Mouse (Mus musculus) thymus, adult 2 months (tissue): ENCODE measurements around the gene Epn3. TPM values are rescaled to one million over a fixed set of nuclear protein-coding genes. Genes with fewer than 3 reads are reported as not detected.
A peak's percentile ranks its signal among the peaks of the same experiment; 100 is the strongest.

ENCODE experiments used
- DNase-seq: peaks from one replicate; pipeline ENCODE4 v3.0.0; 2021
- H3K27ac ChIP-seq: fragments of 200-500 bp; 2 replicates; pipeline ENCODE4 v1.5.1; 2012; ENCODE audit warnings: low read length, control low read depth; ENCODE audit not compliant: control insufficient read depth, insufficient read depth
- H3K27me3 ChIP-seq: fragments of 200-500 bp; 2 replicates; pipeline ENCODE4 v1.6.1; 2012; ENCODE audit warnings: mild to moderate bottlenecking, low read length, moderate library complexity, mixed read lengths; ENCODE audit not compliant: control insufficient read depth, insufficient read depth
- H3K36me3 ChIP-seq: fragments of 200-500 bp; 2 replicates; pipeline ENCODE4 v1.6.1; 2012; ENCODE audit warnings: mild to moderate bottlenecking, low read length, moderate library complexity; ENCODE audit not compliant: control insufficient read depth, insufficient read depth
- H3K4me1 ChIP-seq: fragments of 200-500 bp; replicated peaks from 2 replicates; pipeline ENCODE4 v1.6.1; 2012; ENCODE audit warnings: low read length; ENCODE audit not compliant: control insufficient read depth, insufficient read depth
- H3K4me3 ChIP-seq: fragments of 200-500 bp; 2 replicates; pipeline ENCODE4 v1.5.1; 2012; ENCODE audit warnings: mild to moderate bottlenecking, low read length, control low read depth, moderate library complexity; ENCODE audit not compliant: control insufficient read depth, insufficient read depth
- CTCF ChIP-seq: fragments of 200-500 bp; IDR thresholded peaks from 2 replicates; pipeline ENCODE4 v1.5.1; 2012; ENCODE audit warnings: mild to moderate bottlenecking, control low read depth, low read length, moderate library complexity, borderline replicate concordance; ENCODE audit not compliant: control insufficient read depth, poor library complexity, insufficient read depth; ENCODE audit errors: extremely low read depth
- POLR2A ChIP-seq: fragments of 200-500 bp; IDR thresholded peaks from 2 replicates; pipeline ENCODE4 v1.6.1; 2012; ENCODE audit warnings: mild to moderate bottlenecking, low read length, control low read depth, moderate library complexity; ENCODE audit not compliant: control insufficient read depth, poor library complexity, insufficient read depth; ENCODE audit errors: extremely low read depth
- WGBS: fragments of 180-500 bp; shearing (Covaris S2); methylation state at CpG from one replicate; pipeline ENCODE4 v1.1.7; 2018; 5-methylcytosine and 5-hydroxymethylcytosine counted together
- polyA plus RNA-seq: library from polyadenylated mRNA; depleted of rRNA; stranded (reverse); fragments of >200 nt; gene quantifications from 2 replicates; pipeline ENCODE4 v1.2.3, GENCODE M21; 2012

Epn3 gene
- polyA plus RNA-seq, 1 experiment, result 3.3 TPM

GRCm38 (mm10) chr11:94486001-94486400 is 13.8 kb downstream of the Epn3 start, which contains the start of gene Spata20:
Gene Spata20 (minus strand): TSS chr11:94486179.
- Histone ChIP-seq H3K4me3 (no peak within 1 kb of the TSS), H3K27me3 (no peaks in the 10 kb centered on the region; the same call in 1 of the 2 replicates), H3K36me3 (no peaks in the 10 kb centered on the region), H3K27ac (no peak within 1 kb of the TSS), H3K4me1 (no peaks in the 10 kb centered on the region; the same call in 1 of the 2 replicates)
- WGBS, result 3% methylated on average over 24 of the region's 24 CpGs
- peak; percentile 72 for DNase-seq
- no peak for TF ChIP-seq POLR2A
- peak; percentile 83 for TF ChIP-seq CTCF

- Histone ChIP-seq H3K4me3 (no peak overlapping the region), H3K27me3 (no peaks in the 10 kb centered on the region; the same call in 1 of the 2 replicates), H3K4me1 (no peaks in the 10 kb centered on the region), H3K36me3 (no peaks in the 10 kb centered on the region), H3K27ac (no peak overlapping the region)
- 78% methylated on average over 5 of the region's 5 CpGs for WGBS
- TF ChIP-seq CTCF (no peak), POLR2A (no peak)
- DNase-seq, result no peak
These were observed 14.6 kb downstream of the Epn3 start for GRCm38 (mm10) chr11:94485223-94485622.

GRCm38 (mm10) chr11:94484636-94485035 is 15.1 kb downstream of the Epn3 start:
- H3K4me3 ChIP-seq, result no peak overlapping the region
- no peak for DNase-seq
- no peaks in the 10 kb centered on the region for H3K4me1 ChIP-seq
- no peak for TF ChIP-seq CTCF
- no peak for TF ChIP-seq POLR2A
- WGBS, result 91% methylated on average over 9 of the region's 9 CpGs
- no peaks in the 10 kb centered on the region; the same call in 1 of the 2 replicates for H3K27me3 ChIP-seq
- no peaks in the 10 kb centered on the region for H3K36me3 ChIP-seq
- H3K27ac ChIP-seq, result no peak overlapping the region

GRCm38 (mm10) chr11:94483921-94484320 is 15.9 kb downstream of the Epn3 start:
- Histone ChIP-seq H3K4me3 (no peak overlapping the region), H3K4me1 (no peaks in the 10 kb centered on the region), H3K36me3 (no peaks in the 10 kb centered on the region), H3K27me3 (no peaks in the 10 kb centered on the region; the same call in 1 of the 2 replicates), H3K27ac (no peak overlapping the region)
- TF ChIP-seq POLR2A, result no peak
- no peak for TF ChIP-seq CTCF
- WGBS, result 72% methylated on average over 14 of the region's 14 CpGs
- no peak for DNase-seq

GRCm38 (mm10) chr11:94483436-94483835 is 16.3 kb downstream of the Epn3 start:
- WGBS, result 94% methylated on average over 11 of the region's 11 CpGs
- DNase-seq, result no peak
- no peak for TF ChIP-seq CTCF
- TF ChIP-seq POLR2A, result no peak
- Histone ChIP-seq H3K27ac (no peak overlapping the region), H3K4me3 (no peak overlapping the region), H3K4me1 (no peaks in the 10 kb centered on the region), H3K36me3 (no peaks in the 10 kb centered on the region), H3K27me3 (no peaks in the 10 kb centered on the region; the same call in 1 of the 2 replicates)

GRCm38 (mm10) chr11:94482738-94483137 is 17.0 kb downstream of the Epn3 start:
- TF ChIP-seq POLR2A (no peak), CTCF (no peak)
- Histone ChIP-seq H3K27ac (no peak overlapping the region), H3K4me1 (no peaks in the 10 kb centered on the region), H3K36me3 (no peaks in the 10 kb centered on the region), H3K27me3 (no peaks in the 10 kb centered on the region; the same call in 1 of the 2 replicates), H3K4me3 (no peak overlapping the region)
- 93% methylated on average over 11 of the region's 11 CpGs for WGBS
- no peak for DNase-seq

GRCm38 (mm10) chr11:94481963-94482362 is 17.8 kb downstream of the Epn3 start:
- 98% methylated on average over 7 of the region's 7 CpGs for WGBS
- Histone ChIP-seq H3K4me3 (no peak overlapping the region), H3K36me3 (no peaks in the 10 kb centered on the region), H3K4me1 (no peaks in the 10 kb centered on the region), H3K27ac (no peak overlapping the region), H3K27me3 (no peaks in the 10 kb centered on the region; the same call in 1 of the 2 replicates)
- DNase-seq, result no peak
- TF ChIP-seq POLR2A, result no peak
- no peak for TF ChIP-seq CTCF
